ENCODE assay signal across 7 mouse cellular contexts in genomic region chr17:73107158-73108157, GRCm38 (mm10). TPM values are rescaled to one million over a fixed set of nuclear protein-coding genes. Genes with fewer than 3 reads are reported as not detected.
DNase-seq lines count a peak whose midpoint lies in the region; ATAC-seq lines count a peak whose summit lies in the region.

Lclat1 (plus strand) TSS chr17:73107985.

- H3K27me3 ChIP-seq in embryonic facial prominence, embryonic 10.5 days (replicated peaks; ENCODE audit: low read depth, poor library complexity, severe bottlenecking), result no peaks in the 10 kb centered on the region
- no peaks in the 10 kb centered on the region for H3K27me3 ChIP-seq in limb, embryonic 10.5 days (ENCODE audit: low read depth, poor library complexity, severe bottlenecking)
- no peaks in the 10 kb centered on the region for H3K27me3 ChIP-seq in midbrain, embryonic 13.5 days

- DNase-seq in adrenal gland, postnatal 10 days, result peak; percentile 98
- DNase-seq in embryonic facial prominence, embryonic 10.5 days (ENCODE audit: low spot score), result peak; percentile 96
- DNase-seq in kidney, adult 11 months, result peak; percentile 96
- peak; percentile 95 for DNase-seq in limb, embryonic 10.5 days (ENCODE audit: low spot score)
- DNase-seq in spleen, adult 12 weeks (ENCODE audit: low spot score), result peak; percentile 82

- peak within 1 kb of the TSS; percentile 82 for H3K4me2 ChIP-seq in midbrain, embryonic 13.5 days (replicated peaks)

- 0 out of 2 replicates have a peak, but pooled peaks cover 5% of the 10 kb centered on the region for H3K36me3 ChIP-seq in embryonic facial prominence, embryonic 10.5 days (replicated peaks)
- H3K36me3 ChIP-seq in limb, embryonic 10.5 days, result no peaks in the 10 kb centered on the region
- no peaks in the 10 kb centered on the region for H3K36me3 ChIP-seq in midbrain, embryonic 13.5 days

- no peaks in the 10 kb centered on the region for H3K9me3 ChIP-seq in embryonic facial prominence, embryonic 10.5 days
- H3K9me3 ChIP-seq in limb, embryonic 10.5 days (replicated peaks), result no peaks in the 10 kb centered on the region
- H3K9me3 ChIP-seq in midbrain, embryonic 13.5 days, result no peaks in the 10 kb centered on the region

- ATAC-seq in granulocyte monocyte progenitor cell, adult 5-6 weeks (replicated peaks; ENCODE audit: poor library complexity, severe bottlenecking), result peak; percentile 98
- ATAC-seq in midbrain, embryonic 13.5 days, result peak; percentile 100

- peaks cover 17% of the 10 kb centered on the region for H3K4me1 ChIP-seq in embryonic facial prominence, embryonic 10.5 days
- peaks cover 11% of the 10 kb centered on the region for H3K4me1 ChIP-seq in limb, embryonic 10.5 days
- peaks cover 10% of the 10 kb centered on the region for H3K4me1 ChIP-seq in midbrain, embryonic 13.5 days (replicated peaks)

- WGBS in embryonic facial prominence, embryonic 10.5 days, result 6% methylated on average over 51 of the region's 51 CpGs
- 5% methylated on average over 51 of the region's 51 CpGs for WGBS in limb, embryonic 10.5 days
- WGBS in midbrain, embryonic 13.5 days, result 7% methylated on average over 51 of the region's 51 CpGs

- H3K9ac ChIP-seq in midbrain, embryonic 13.5 days (replicated peaks), result peak within 1 kb of the TSS; percentile 86

- H3K27ac ChIP-seq in embryonic facial prominence, embryonic 10.5 days (replicated peaks), result peak within 1 kb of the TSS; percentile 90
- H3K27ac ChIP-seq in limb, embryonic 10.5 days, result peak within 1 kb of the TSS; percentile 94
- peak within 1 kb of the TSS; percentile 60; the same call in 1 of the 2 replicates for H3K27ac ChIP-seq in midbrain, embryonic 13.5 days

- peak within 1 kb of the TSS; percentile 83 for H3K4me3 ChIP-seq in embryonic facial prominence, embryonic 10.5 days
- peak within 1 kb of the TSS; percentile 97 for H3K4me3 ChIP-seq in limb, embryonic 10.5 days
- H3K4me3 ChIP-seq in midbrain, embryonic 13.5 days (replicated peaks), result peak within 1 kb of the TSS; percentile 84

RNA-seq across cellular contexts. Expression of gene Lclat1, which starts in this region (rescaled TPM):
- total RNA-seq in adrenal gland, postnatal 10 days (2021), result 10 to 100 TPM; 35.3 to 39.1 TPM
- polyA plus RNA-seq in embryonic facial prominence, embryonic 10.5 days (2016; fragmentation: Nextera tagmentation; extraction: Ambion mirVana), result 11.3 and 11.8 TPM in 2 replicates
- total RNA-seq in granulocyte monocyte progenitor cell, adult 5-6 weeks (2014; fragmentation: Nextera tagmentation), result 14.3 and 27.5 TPM in 2 replicates
- total RNA-seq in granulocyte monocyte progenitor cell, adult 5-6 weeks (2017), result 11.0 and 12.8 TPM in 2 replicates
- 12.1 and 12.4 TPM in 2 replicates for polyA plus RNA-seq in limb, embryonic 10.5 days (2016; fragmentation: Nextera tagmentation; extraction: Ambion mirVana)
- 7.1 and 7.9 TPM in 2 replicates for polyA plus RNA-seq in midbrain, embryonic 13.5 days (2015; fragmentation: Nextera tagmentation; extraction: Ambion mirVana)

Comparison
In these comparisons a context has a peak if more than half of its experiments do, and no peak if none do; other contexts are left out.
1. Peak in every context shown above with its lines: DNase-seq, ATAC-seq, H3K4me3 ChIP-seq and H3K27ac ChIP-seq.